Mouse (Mus musculus) liver, embryonic 12.5 days (tissue): ENCODE data around the gene Ltk. TPM values are rescaled to one million over a fixed set of nuclear protein-coding genes. Genes with fewer than 3 reads are reported as not detected.
"Not testable (repeated sequence)": the region's sequence is repeated elsewhere in the genome, so short reads cannot be mapped to it uniquely, and the experiment has no call there.

Source experiments
- ATAC-seq: fragments of 200-750 bp; cut with Nextera tagmentation; 2 replicates; pipeline ENCODE4 v1.8.0; 2017; ENCODE audit warnings: moderate number of reproducible peaks, mild to moderate bottlenecking, moderate library complexity
- H3K27ac ChIP-seq: fragments of 300-500 bp; sonication (generic); 2 replicates; pipeline ENCODE4 v1.5.1; 2016; ENCODE audit warnings: mild to moderate bottlenecking
- H3K27me3 ChIP-seq: fragments of 300-500 bp; sonication (generic); replicated peaks from 2 replicates; pipeline ENCODE4 v1.6.1; 2016; ENCODE audit warnings: mild to moderate bottlenecking, moderate library complexity
- H3K36me3 ChIP-seq: fragments of 300-500 bp; sonication (generic); 2 replicates; pipeline ENCODE4 v1.6.1; 2016; ENCODE audit warnings: mild to moderate bottlenecking, moderate library complexity
- H3K4me1 ChIP-seq: fragments of 300-500 bp; sonication (generic); 2 replicates; pipeline ENCODE4 v1.6.1; 2016
- H3K4me2 ChIP-seq: fragments of 300-500 bp; sonication (generic); 2 replicates; pipeline ENCODE4 v1.6.1; 2016; ENCODE audit warnings: mild to moderate bottlenecking, moderate library complexity
- H3K4me3 ChIP-seq: fragments of 300-500 bp; sonication (generic); 2 replicates; pipeline ENCODE4 v1.5.1; 2016; ENCODE audit warnings: mild to moderate bottlenecking, moderate library complexity
- H3K9ac ChIP-seq: fragments of 300-500 bp; sonication (generic); 2 replicates; pipeline ENCODE4 v1.6.1; 2016; ENCODE audit warnings: mild to moderate bottlenecking, moderate library complexity
- H3K9me3 ChIP-seq: fragments of 300-500 bp; sonication (generic); replicated peaks from 2 replicates; pipeline ENCODE4 v1.6.1; 2016; ENCODE audit warnings: mild to moderate bottlenecking, moderate library complexity
- WGBS: fragments of 180-500 bp; shearing (Covaris S2); methylation state at CpG from one replicate; pipeline ENCODE4 v1.1.7; 2016; ENCODE audit not compliant: insufficient replicate concordance; 5-methylcytosine and 5-hydroxymethylcytosine counted together
- polyA plus RNA-seq: library from polyadenylated mRNA; unstranded; fragments of >200 nt; fragmentation: Nextera tagmentation; extraction: Ambion mirVana; gene quantifications from 2 replicates; pipeline ENCODE4 v1.2.1, GENCODE M21; 2016

The Ltk gene
- polyA plus RNA-seq, 1 experiment from 2014 or later: 0.19 TPM

DNA sequence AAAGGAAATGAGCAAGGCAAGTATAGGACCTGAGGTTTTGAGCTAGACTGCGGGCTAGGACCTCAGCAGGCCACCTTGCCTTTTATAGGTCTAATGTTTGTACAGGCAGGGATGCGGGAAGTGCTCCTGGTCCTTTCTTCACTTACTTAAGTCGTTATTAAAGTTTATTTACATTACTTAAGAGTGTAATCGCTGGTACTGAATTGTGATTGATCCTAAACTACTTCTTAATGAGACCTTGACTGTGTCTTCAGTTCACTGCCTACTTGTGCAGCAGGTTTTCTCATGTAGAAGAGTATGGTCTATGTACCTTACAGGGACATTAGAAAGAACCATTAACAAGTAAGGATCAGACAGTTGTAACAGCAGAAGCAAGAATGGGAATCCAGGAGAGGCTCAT lies 29.5 kb downstream of the Ltk start:
- H3K27ac ChIP-seq: no peak overlapping the region
- no peak overlapping the region for H3K4me3 ChIP-seq
- ATAC-seq: no peak
- H3K4me2 ChIP-seq: no peak overlapping the region
- H3K9ac ChIP-seq: no peak overlapping the region
- H3K4me1 ChIP-seq: peaks cover 21% of the 10 kb centered on the region
- peaks cover 91% of the 10 kb centered on the region for H3K36me3 ChIP-seq
- no peaks in the 10 kb centered on the region for H3K9me3 ChIP-seq
- WGBS: 85% methylated on average over 4 of the region's 4 CpGs
- H3K27me3 ChIP-seq: 0 out of 2 replicates have a peak, but pooled peaks cover 3% of the 10 kb centered on the region

DNA sequence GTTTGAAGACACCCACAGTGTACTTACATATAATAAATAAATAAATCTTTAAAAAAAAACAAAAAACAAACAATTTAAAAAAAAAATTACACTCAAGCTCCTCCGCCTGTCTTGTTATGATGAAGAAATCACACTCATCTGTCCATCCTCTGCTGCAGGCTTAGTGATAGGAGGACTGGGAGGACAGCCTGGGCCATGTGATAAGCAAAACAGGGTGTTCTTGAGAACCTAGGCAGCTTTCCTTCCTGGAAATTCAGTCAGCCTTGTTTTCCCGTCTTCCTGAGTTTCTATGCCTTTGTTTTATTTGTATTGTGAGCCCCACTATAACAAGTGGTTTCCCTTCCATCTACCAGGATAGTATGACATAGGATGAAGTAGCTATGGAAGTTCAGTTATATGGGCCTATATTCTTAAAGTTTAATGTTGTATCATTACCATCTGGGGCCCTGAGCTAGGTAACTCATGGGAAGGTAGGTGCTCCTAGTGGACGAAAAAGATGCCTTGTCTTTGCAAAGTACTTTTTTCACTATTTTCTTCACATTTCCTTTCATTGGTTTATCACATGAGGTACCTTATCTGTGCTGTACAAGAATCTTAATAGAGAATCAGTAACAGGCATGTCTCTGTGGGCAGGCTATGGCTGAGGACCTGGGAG lies 32.3 kb downstream of the Ltk start:
- H3K27ac ChIP-seq: peak overlapping the region; percentile 72
- no peak overlapping the region for H3K4me3 ChIP-seq
- H3K9ac ChIP-seq: no peak overlapping the region
- 40% methylated on average over 3 of the region's 3 CpGs for WGBS
- no peaks in the 10 kb centered on the region for H3K27me3 ChIP-seq
- no peaks in the 10 kb centered on the region for H3K9me3 ChIP-seq
- H3K4me1 ChIP-seq: peaks cover 33% of the 10 kb centered on the region
- ATAC-seq: peak; percentile 93
- peak overlapping the region; percentile 28 for H3K4me2 ChIP-seq
- H3K36me3 ChIP-seq: peaks cover 93% of the 10 kb centered on the region

DNA sequence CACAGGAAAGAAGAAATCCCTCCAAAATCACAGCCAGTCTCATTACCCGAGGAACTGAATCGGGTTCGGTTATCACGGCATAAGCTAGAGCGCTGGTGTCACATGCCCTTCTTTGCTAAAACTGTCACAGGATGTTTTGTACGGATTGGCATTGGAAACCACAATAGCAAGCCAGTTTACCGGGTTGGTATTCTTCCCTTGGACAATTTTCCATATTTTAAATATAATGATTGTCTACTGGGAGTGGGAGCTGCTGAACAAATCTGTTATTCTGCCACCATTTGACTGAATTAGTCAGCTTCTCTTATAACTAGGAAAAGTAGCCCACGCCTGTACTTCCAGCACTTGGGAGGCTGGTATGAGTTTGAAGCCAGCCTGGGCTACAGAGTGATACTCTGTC lies 39.2 kb downstream of the Ltk start:
- no peak overlapping the region for H3K9ac ChIP-seq
- H3K27ac ChIP-seq: no peak overlapping the region
- no peaks in the 10 kb centered on the region for H3K27me3 ChIP-seq
- no peaks in the 10 kb centered on the region for H3K9me3 ChIP-seq
- H3K4me2 ChIP-seq: no peak overlapping the region
- ATAC-seq: no peak
- H3K36me3 ChIP-seq: peaks cover 90% of the 10 kb centered on the region
- H3K4me1 ChIP-seq: peaks cover 12% of the 10 kb centered on the region
- H3K4me3 ChIP-seq: no peak overlapping the region
- 92% methylated on average over 8 of the region's 8 CpGs for WGBS

DNA sequence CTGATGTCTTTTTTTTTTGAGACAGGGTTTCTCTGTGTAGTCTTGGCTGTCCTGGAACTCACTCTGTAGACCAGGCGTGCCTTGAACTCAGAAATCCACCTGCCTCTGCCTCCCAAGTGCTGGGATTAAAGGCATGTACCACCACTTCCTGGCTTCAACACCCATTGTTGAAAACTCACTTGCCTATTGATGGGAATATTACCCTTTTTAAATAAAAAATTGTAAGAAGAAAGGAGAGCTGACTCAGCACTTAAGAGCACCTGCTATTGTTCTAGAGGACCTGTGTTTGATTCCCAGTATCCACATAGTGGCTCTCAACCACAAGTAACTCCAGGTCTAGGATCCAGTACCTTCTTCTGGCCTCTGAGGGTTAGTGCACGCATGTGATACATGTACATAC lies 44.4 kb downstream of the Ltk start:
- ATAC-seq: not testable (repeated sequence)
- H3K36me3 ChIP-seq: peaks cover 83% of the 10 kb centered on the region
- WGBS: 76% methylated on average over 2 of the region's 2 CpGs

DNA sequence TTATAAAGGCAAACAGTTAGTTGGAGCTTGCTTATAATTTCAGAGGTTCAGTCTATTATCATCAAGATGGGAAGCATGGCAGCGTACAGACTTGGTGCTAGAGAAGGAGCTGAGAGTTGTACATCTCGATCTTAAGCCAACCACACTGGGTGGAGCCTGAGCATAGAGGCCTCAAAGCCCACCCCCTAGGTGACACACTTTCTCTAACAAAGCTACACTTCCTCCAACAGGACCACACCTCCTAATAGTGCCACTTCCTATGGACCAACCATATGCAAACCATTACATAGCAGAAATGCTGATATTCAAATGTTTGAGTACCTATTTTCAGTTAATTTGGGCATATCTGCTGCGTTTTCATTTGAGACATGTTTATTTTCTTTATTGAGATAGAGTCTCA lies 50.2 kb downstream of the Ltk start:
- H3K4me3 ChIP-seq: no peak overlapping the region
- H3K27ac ChIP-seq: no peak overlapping the region
- H3K9ac ChIP-seq: no peak overlapping the region
- no peak for ATAC-seq
- H3K9me3 ChIP-seq: no peaks in the 10 kb centered on the region
- no peaks in the 10 kb centered on the region for H3K27me3 ChIP-seq
- H3K36me3 ChIP-seq: peaks cover 75% of the 10 kb centered on the region
- WGBS: 71% methylated on average over 3 of the region's 3 CpGs
- peaks cover 5% of the 10 kb centered on the region; the same call in 1 of the 2 replicates for H3K4me1 ChIP-seq
- no peak overlapping the region for H3K4me2 ChIP-seq

More for the DNA sequence above, 44.4 kb downstream of the Ltk start:
- H3K4me2 ChIP-seq, H3K9me3 ChIP-seq, H3K27me3 ChIP-seq, H3K4me3 ChIP-seq, H3K4me1 ChIP-seq, H3K27ac ChIP-seq, H3K9ac ChIP-seq: not testable (repeated sequence)

DNA sequence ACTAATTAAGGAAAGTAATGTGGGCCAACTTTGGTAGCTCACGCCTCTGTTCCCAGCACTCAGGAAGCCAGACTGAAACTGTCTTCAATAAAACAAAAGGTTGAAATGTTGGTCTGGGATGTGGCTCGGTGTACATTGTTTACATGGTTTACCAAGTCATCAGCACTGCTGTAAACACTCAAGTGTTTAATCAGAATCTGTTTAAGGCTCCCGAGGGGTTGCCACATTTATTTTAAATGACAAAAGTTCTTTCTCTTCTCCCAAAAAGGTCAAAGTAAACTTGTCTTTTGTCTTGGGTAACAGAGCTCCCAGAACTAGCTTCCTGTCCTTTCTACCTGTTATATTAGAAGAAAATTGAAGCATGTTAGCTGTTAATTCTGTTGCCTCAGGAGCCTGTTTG lies 52.6 kb downstream of the Ltk start:
- Histone ChIP-seq H3K9ac (no peak overlapping the region), H3K27ac (no peak overlapping the region), H3K27me3 (no peaks in the 10 kb centered on the region), H3K9me3 (no peaks in the 10 kb centered on the region), H3K4me1 (no peaks in the 10 kb centered on the region), H3K36me3 (peaks cover 77% of the 10 kb centered on the region), H3K4me2 (no peak overlapping the region), H3K4me3 (no peak overlapping the region)
- ATAC-seq: no peak
- WGBS: 87% methylated on average over 3 of the region's 3 CpGs

DNA sequence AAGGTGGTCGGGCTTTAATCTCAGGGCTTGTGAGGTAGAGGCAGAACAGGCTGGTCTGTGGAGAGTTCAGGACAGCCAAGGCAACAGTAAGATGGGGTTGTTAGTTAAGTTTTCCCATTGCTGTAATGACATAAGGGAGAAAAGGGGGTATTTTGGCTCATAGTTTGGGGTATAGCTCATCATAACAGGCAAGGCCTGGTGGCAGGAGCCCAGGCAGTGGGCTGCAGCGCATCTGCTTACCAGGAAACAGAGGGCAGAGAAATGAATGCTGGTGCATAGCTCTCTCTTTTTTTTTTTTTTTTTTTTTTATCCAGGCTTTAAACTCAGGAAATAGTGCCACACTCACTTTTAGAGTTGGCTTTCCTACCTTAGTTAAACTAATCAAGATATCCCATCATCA lies 57.1 kb downstream of the Ltk start:
- H3K9ac ChIP-seq: no peak overlapping the region
- no peaks in the 10 kb centered on the region for H3K4me1 ChIP-seq
- H3K4me2 ChIP-seq: no peak overlapping the region
- H3K27ac ChIP-seq: no peak overlapping the region
- no peak overlapping the region for H3K4me3 ChIP-seq
- no peak for ATAC-seq
- no peaks in the 10 kb centered on the region for H3K27me3 ChIP-seq
- H3K9me3 ChIP-seq: no peaks in the 10 kb centered on the region
- 80% methylated on average over 2 of the region's 2 CpGs for WGBS
- peaks cover 71% of the 10 kb centered on the region for H3K36me3 ChIP-seq

Other genes starting within 250 kb of the Ltk start
- 0.07 and 0.17 TPM in 2 replicates for gene Exd1, start 212.8 kb downstream of the Ltk start, polyA plus RNA-seq
- gene Chp1, start 212.7 kb downstream of the Ltk start, polyA plus RNA-seq: 43.4 and 44.1 TPM in 2 replicates
- 90.2 and 91.3 TPM in 2 replicates for gene Nusap1, start 142.1 kb downstream of the Ltk start, polyA plus RNA-seq
- 43.6 and 46.4 TPM in 2 replicates for gene Oip5, start 142.0 kb downstream of the Ltk start, polyA plus RNA-seq
- gene Ndufaf1, start 97.6 kb downstream of the Ltk start, polyA plus RNA-seq: 47.4 and 49.6 TPM in 2 replicates
- gene Rtf1, start 85.4 kb downstream of the Ltk start, polyA plus RNA-seq: 27.7 and 27.8 TPM in 2 replicates
- gene Itpka, start 18.1 kb downstream of the Ltk start, polyA plus RNA-seq: 3.8 and 4.1 TPM in 2 replicates
- gene Rpap1, start 27.1 kb upstream of the Ltk start, polyA plus RNA-seq: 17.4 and 17.8 TPM in 2 replicates
- 2.5 and 3.1 TPM in 2 replicates for gene Tyro3, start 37.3 kb upstream of the Ltk start, polyA plus RNA-seq
- 12.5 and 13.3 TPM in 2 replicates for gene Mga, start 136.8 kb upstream of the Ltk start, polyA plus RNA-seq
- 0.63 and 0.96 TPM in 2 replicates for gene Mapkbp1, start 212.3 kb upstream of the Ltk start, polyA plus RNA-seq